Mouse (Mus musculus) right cerebral cortex, adult 18-20 months (tissue): ENCODE results near the gene Htra2.

ENCODE experiments used
- DNase-seq: peaks from one replicate; pipeline ENCODE4 v3.0.0; 2022; ENCODE audit warnings: mixed read lengths

The Htra2 gene

DNA sequence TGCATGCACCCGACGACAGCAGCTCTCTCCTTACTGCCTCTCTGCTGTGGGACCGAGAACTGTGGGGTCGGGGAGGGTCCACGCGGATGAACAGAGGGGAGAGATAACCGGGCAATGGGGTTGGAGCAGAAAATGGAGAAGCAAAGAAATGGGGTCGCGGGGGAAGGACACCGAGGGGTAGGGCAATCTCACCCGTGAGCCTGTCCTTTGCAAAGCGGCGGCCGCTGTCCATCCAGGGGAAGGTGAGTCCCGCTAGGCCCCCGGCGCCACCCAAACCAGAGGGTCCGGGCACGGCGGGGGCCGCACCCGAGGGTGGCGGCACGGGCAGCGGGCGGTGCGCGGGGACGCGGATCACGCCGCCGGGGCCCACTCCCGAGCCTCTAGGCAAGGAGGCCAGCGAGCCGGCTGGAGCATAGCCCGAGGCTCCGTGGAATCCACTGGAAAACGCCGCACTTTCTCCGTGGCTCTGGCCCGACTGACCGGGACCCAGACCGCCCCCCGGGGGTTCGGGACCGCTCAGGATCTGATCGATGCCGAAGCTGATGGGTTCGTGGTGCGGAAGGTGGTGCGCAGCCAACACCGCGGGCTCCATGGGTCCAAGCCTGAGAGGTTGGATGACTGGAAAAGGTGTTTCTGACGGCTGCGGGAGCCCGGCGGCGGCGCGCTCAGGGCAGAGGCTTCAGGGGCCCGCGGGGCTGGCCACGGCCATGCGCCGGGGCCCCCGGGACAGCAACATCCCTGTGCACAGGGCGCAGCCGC is 14.6 kb upstream of the Htra2 start:
- no peak for DNase-seq

DNA sequence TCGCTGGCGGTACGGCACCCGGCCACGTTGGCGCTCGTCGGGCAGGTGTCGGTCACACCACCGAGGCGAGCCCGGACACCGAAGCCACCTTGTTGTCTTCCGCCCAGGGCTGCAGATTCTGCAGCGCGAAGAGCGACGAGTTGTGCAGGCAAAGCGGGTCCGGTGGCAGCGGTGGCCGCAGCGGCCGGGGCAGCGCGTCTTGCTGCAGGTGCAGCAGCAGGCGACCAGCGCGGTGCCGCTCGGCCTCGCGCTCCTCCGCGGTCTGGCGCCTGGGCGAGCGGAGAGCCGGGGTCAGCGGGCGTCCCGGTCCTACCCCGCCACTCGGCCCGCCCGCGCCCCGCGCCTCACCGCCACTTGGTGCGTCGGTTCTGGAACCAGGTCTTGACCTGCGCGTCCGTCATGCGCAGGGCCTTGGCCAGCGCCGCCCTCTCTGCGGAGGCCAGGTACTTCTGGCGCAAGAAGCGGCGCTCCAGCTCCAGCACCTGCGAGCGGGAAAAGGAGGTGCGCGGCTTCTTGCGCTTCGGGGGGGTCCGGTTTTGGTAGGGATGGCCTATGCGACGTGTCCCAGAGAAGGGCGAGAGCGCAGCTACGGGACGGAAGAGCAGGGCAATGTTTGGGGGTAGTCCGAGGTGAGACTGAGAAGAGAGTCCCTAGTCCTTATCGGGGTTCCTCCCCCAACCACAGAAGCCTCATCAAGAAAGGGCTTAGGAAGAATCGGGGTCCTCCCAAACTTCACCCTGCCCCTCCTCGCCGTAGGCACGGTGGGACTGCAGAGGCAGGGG is 13.8 kb upstream of the Htra2 start:
- DNase-seq = no peak

DNA sequence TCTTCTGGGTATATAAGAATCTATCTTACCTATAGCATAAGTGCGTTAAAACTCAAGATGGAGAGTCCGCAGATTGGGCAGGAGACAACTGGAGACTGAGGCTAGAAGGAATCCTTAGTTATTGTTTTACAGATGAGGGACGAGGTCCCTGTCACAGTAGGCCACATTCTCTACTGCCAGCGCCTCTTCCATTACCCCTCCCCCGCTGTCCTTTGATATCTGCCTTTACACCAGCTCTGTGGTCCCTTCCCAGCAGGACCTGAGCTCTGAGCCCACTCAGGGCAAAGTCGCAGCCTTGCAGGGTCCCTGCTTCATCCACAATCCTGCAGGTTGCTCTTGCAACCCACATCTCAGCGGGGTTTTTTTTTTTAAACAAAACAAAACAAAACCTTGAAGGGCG is 13.1 kb upstream of the Htra2 start:
- no peak for DNase-seq

DNA sequence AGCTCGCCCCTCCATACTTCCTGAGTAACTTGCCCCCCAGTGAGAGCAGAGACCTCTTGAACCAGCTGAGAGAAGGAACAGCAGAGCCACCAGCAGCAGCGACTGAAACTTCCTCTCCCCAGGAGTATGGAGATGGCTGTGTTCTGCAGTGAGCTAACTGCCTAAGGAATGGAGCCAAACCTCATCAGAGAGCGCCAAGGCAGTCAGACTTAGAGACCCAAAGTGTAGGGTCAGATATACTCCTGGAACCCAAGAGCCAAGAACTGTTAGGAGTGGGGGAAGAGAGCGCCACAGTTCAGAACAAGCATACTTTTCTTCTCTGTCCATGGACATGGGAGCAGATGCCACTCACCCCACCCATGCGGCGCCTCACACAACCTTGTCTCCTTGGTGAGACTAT is 11.4 kb upstream of the Htra2 start:
- DNase-seq = no peak

DNA sequence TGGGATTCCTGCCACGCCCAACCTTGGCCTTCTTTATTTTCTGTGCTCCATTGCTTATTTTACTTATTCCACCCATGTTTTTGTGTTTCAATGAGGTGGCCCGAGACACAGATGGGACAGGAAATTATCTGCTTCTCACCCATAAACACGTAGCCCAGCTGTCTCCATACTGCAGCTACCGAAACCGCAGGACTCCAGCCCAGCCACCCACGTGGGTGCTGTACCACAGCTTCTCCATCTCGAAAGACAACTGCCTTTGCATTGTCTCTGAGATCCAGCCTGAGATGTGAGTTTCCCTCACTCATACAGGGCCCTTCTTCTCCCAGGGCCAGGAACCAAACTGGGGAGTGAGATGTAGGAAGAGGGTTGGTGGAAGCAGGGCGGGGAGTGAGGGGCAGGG is 10.9 kb upstream of the Htra2 start:
- no peak for DNase-seq

DNA sequence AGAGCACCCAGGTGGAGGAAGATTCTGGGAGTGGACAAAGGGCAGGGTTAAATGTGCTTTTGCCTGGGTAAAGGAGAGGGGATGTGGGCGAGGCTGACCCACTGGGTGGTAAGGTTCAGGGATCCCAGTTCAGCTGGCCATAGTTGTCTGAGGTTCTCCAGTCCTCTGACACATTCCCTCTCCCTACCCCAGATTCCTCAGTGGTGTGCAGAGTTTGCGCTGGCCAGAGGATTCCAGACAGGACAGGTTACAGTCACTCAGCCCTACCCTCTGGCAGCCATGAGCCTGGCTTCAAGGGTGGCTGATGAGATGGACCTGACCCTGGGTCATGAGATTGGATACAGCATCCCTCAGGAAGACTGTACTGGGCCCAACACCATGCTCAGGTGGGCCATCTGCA is 3.7 kb upstream of the Htra2 start:
- no peak for DNase-seq

DNA sequence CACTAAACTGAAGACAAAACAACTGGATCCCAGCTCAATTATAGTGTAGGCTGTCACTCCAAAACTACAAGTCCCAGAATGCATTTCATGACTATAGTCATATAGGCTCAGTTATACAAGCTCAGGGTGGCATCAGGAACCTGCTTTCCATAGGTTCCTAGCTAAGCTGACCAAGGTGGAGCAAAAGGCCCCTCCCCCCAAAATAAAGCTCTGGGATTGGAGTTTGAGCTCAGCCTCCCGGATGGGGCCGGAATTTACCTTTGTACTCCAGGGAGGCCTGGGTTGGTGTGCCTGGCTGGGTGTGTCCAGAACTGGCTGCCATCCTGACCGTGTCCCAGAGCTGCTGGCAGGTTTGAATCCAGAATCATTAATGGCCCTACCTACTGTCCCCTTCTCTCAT is 2.7 kb upstream of the Htra2 start, which contains the start of gene Dqx1:
Gene Dqx1 (plus strand): TSS at position 55 of the 400 bp plus-strand sequence.
- peak; percentile 34 for DNase-seq

DNA sequence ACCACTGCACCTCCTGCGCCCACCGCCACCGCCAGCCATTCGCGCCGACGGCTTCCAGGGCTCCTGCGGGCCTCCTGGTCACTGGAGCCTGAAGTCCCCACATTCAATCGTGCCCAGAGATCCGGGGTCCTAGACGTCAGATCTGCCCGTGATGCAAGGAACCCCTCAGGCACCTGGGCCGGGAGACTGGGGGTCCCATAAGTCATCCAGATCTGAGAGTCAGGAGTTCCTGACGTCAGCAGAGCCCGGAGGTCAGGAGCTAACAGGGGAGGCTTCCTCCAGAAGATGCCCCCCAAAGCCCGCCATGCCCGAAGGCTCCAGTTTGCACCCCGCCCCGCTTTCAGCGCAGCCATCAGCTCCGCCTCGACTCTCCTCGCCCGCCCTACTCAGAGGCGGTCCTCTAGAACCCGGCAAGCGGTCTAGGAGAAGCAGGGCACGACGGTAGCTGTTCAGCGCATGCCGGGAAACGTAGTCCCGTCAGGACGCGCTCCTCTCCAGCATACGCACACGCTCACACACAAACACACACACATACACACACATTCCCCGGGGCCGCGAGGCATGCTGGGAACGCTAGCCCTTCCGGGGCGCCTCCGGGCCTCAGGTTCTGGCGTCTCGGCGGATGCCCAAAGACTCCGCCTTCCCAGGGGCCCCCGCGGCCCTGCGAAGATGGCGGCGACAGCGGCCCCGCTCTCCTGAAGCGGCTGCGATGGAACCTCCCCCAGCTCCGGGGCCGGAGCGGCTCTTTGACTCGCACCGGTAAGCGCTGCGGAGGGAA is 810 bp downstream of the Htra2 start, which contains the start of gene Aup1:
Gene Aup1 (plus strand): TSS at position 448 of the 778 bp plus-strand sequence.
- peak; percentile 99 for DNase-seq

DNA sequence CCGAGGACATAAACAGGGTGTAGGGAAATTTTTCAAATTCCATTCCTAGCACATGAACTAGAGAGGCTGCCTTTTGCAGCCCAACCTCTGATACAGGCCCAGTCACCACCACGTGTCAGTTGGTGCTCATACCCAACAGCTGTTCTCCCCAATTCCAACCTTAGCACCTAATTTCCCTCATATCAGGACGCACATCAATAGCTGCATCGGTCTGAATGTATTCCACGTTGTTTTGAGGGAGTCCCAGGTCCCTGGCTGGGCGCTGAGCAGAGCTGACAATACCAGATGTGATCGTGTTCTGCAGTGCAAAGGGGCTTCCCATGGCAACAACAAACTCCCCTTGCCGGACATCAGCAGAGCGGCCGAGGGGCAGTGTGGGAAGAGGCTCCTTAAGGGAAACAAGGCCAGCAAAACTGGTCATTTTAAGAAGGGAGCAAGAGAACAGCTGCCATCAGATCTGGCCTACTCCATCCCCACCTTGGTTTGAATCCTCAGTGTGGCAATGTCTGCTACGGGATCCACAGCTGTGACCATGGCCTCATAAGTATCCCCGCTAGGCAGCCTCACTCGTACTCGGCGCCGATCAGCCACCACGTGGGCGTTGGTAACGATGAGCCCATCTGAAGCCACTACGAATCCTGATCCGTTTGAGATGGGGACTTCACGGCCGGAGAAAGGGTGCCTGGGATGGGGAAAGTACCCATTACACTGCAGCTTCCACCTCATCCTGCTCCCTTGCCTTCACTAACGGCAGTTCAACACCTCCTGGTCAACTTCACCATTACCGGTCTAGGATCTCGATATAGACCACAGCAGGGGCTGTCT is 1.7 kb downstream of the Htra2 start:
- peak; percentile 46 for DNase-seq

DNA sequence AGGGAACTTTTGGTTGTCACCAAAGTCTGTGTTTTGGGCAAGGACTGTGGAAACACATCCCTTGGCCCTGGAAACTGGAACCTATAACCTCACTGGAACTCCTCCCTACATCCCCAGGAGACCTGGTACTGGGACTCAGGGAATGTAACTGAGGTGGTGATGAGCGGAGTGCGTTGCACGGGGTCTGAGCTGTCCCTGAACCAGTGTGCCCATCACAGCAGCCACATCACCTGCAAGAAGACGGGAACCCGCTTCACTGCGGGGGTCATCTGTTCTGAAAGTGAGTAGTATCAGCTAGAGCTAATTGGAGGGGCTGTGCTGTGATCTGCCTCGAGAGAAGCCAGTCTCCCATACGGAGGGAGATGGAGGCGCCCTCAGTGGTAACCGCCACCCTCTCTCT is 5.7 kb downstream of the Htra2 start:
- no peak for DNase-seq

DNA sequence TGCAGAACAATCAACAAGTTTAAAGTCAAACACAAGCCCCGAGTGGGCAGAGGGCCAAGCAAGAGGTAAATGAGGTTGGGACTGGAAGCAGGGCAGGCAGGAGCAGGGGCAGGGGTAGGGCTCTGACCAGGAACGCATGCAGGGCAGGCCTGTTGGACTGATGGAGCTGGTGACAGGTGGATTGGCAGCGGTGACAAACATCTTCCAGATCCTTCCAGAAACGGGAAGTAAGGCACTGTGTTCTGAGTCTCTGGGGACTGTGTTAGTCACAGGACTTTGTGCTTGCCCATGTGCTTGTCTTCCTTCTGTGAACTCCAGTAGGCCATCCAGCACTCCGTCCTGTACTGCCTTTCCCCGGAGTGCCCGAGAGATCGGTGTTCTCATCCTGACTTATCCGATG is 10.3 kb downstream of the Htra2 start:
- DNase-seq = no peak

DNA sequence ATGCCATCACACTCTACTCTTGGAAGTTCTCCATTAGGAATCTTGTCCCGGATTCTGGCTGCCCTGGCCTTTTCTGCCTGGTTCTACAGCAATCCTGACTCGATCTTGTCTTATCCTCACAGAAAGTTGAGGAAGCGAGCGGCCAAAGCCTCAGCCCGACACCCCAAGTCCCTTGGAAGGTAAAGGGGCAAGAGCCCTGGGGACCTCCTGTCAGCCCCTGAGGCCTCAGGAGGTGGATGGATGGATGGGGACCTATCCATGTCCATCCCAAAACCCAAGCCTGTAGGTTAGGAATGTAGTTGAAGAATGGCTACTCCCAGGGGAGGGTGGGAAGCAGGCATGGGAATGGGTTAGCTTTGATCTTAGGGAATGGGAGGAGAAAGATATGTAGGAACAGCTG is 11.1 kb downstream of the Htra2 start:
- no peak for DNase-seq

DNA sequence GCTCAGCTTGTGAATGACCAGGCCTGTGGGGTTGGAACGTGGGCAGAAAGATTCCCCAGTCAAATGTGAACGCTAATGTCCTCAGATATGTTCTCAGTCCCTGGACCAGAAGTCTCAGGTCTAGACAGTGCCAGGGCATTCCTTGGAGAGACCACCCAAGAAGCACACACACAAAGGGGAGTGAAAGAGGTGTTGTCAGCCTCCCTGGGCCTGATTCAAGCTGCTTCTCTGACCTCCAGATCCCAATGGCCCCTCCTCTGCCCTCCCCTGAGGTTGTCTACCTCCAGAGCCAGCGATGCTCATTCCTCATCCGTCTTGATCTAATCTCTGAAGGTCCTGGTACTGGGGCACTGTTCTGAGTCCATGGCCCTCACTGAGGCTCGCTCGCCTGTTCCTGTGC is 11.5 kb downstream of the Htra2 start:
- no peak for DNase-seq

DNA sequence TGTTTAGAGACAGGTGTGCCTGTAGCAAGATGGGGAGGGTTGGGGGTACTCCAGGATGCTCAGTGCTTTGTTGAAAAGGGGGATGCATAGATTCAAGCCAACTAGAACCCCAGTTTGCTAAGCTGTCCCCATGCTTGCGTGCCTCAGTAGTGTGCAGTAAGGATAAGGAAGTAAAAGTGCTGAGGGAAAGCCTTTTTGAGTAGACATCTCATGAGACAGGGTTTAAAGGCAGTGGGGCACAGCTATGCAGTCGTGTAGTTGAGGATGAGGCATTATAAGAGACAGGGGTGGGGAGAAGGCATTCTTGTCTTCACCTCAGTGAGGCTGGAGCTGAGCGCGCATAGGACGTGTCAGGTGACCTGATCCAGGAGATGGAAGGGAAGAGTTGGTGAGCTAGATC is 14.5 kb downstream of the Htra2 start:
- DNase-seq = no peak

DNA sequence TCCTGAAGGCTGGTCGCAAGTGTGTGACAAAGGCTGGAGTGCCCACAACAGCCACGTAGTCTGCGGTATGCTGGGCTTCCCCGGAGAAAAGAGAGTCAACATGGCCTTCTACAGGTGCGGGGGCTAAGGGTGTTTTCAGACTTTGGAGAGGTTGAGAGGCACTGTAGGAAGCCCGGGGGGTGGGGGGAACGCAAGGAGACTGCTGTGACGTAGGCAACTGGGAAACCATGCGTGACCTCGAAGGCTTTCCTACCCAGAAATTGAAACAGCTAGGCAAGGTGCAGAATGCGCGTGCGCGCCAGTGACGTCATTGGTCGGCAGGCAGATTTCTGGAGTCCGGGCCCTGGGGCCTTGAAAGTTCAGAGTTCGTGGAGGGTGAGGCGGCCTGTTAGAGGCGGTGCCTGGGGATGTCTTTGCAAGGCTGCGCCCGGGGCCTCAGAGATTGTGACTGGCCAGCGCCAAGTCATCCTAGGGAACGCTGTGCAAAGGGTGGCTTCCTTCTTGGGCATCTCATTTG is 16.5 kb downstream of the Htra2 start:
- DNase-seq = peak; percentile 87

DNA sequence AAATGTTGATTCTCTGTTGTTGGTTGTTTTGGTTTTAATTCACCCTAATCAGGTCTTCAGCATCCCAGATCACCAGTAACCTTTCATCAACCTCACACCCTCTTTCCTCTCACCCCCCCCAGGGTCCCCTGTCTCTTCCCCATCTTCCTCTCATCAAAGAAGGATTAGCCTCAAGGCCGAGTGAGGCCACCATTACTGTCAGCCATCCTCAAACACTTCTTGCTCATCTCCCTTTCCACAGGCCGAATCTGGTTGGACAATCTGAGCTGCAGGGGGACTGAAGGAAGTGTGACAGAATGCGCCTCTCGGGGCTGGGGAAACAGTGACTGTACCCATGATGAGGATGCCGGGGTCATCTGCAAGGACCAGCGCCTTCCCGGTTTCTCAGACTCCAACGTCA is 17.9 kb downstream of the Htra2 start:
- no peak for DNase-seq

DNA sequence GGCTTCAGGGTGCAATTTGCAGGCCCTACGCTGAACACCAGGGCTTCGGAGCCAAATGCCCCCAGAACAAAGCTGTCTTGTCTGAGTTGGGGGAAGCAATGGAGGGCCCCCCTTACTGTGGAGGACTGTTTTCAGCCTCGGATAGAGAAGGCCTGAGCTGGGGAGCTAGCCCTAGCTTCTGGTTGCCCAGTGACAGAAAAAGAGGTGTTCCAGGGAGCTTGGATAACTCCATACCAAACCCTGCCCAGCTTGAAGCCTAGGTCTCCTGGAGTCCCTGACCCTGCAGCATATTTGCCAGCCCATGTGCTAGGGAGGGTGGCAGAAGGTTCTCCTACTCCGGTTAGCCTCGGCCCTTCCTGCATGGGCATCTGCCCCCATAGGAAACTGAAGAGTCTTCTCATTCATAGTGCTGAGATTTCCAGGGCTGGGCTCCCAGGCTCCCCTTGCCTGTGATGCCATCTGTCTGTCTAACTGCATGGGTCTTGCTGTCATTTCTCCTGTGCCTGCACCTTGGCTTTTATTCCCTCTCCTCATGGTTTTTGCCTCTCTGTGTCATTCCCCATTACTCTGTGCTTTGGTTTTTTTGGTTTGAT is 20.5 kb downstream of the Htra2 start:
- DNase-seq = no peak

DNA sequence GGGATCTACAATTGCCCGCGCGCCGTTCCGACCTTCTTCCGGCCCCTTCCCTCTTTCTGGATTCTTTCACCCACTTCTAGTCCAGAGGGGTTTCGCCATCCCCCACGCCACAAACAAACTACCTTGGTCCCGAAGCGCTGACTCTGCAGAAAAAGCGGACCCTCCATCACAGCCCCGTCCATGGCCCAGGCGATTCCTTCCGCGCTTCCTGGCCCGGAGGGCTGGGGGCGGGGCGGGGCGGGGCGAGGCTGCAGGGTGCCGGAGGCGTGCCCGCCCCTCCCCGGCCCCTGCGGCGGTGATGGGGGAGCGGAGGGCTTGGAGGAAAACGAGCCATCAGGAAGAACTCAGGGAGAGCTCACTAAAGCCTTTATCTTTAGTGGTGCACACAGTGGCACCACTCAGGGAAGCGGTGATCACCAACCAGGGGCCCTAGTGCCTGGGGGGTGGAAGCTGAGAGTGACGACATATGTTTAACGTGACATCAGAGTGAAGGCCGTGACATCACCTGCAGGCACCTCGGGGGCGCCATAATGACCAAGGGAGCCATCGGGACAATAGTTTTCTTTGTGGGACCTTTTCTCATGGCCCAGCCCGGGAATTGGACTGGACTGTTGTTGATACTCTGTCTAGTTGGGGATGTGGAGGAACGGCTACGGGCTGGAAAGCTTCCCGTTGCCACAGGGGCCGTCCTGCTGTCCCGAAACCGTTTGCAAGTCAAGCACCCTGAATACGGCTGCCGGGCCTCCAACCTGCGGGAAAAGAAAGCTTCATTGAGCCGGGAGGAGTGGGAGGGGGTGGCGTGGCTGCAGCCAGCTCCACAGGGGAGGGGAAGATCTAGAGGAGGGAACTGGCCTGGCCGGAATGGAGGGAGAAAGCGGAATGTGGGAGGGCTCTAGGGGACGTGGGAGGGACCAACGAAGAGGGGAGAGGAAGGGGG is 21.6 kb downstream of the Htra2 start, which contains the start of the genes Dok1 and Loxl3:
Gene Dok1 (minus strand): TSS at position 223 of the 937 bp plus-strand sequence.
Gene Loxl3 (plus strand): TSS at position 925 of the 937 bp plus-strand sequence.
- DNase-seq = peak; percentile 30

DNA sequence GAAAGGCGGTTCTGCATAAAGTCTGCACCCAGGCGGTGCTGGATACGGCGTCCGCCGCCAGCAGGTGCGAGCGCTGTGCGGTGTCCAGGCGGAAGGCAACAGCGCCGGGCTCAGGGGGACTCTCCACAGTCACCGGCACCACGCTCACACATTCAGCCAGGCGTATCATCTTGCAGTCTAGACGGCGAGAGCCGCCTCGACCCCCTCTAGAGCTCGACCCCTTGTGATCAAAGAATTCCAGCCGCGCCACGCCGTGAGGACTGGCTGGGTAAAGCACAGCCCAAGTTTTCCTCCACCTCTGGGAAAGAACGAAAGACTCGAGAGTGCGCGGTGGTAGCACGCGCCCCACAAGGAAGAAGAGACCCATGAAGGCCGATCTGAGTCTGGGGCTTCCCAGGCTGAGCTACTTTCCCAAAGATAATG is 22.3 kb downstream of the Htra2 start:
- no peak for DNase-seq

DNA sequence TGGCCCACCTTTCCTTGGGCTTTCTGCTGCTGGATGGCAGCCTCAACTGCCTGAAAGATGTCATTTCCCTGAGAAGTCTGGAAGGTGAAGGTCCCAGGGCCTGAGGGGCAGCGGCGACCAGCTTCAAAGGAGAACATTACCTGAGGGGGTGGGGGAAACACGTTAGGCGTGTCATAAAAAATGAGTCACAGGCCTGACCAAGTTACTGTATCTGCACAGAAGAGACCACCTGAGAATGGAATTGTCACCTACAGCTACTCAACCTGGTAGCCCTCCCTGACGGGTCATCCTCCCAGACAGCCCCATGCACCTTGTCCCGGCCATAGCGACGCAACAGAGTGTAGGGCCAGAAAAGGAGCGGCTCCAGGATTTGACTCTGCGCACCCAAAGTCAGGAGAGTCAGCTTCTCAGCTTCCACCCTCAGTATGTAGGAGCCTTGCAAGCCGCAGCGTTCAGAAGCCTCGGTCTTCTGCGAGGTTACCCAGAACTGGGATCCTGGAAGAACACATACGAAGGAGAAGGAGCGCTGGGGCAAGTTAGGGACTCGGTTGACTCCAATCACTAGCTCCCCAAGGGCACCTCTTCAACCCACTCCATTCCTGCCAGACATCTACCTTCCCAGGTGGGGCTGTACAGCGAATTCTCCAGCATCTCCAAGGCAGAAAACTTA is 23.0 kb downstream of the Htra2 start:
- DNase-seq = no peak
